Mouse (Mus musculus): ENCODE measurements at regions not wholly inside any gene's neighbourhood (a gene's known extent, or its start where the extent isn't known, plus 50 kb on each side); places are given as distances from the start of the nearest gene placed in this dataset.
"Not testable (repeated sequence)": the region's sequence is repeated elsewhere in the genome, so short reads cannot be mapped to it uniquely, and the experiment has no call there.

DNA sequence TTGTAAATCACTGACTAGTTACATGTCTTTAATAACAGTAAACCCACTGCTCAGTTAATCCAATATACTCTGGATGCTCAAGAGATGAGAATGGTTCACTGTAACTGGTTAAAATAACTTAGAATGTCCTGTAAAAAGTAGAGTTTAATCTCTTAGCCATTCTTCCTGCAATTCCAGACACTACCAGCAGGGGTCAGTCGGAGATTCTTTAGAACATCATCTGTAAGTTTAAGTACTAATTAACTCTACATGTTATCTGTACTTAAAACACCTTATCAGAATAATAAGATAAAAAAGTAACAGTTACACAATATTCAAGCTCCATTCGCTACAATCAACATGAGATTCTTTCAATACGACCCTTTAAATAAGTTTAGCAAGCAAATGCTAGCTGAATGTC lies 58.7 kb upstream of the Olig3 start:
- DNase-seq = peak in 1 of 2 experiments; percentile 38
- intact Hi-C loops (cut with DNase I) = loop anchor here (2.0 to 5.0 kb wide), 2 partner anchors 225 to 395 kb away; no protein-coding TSS in a partner anchor

DNA sequence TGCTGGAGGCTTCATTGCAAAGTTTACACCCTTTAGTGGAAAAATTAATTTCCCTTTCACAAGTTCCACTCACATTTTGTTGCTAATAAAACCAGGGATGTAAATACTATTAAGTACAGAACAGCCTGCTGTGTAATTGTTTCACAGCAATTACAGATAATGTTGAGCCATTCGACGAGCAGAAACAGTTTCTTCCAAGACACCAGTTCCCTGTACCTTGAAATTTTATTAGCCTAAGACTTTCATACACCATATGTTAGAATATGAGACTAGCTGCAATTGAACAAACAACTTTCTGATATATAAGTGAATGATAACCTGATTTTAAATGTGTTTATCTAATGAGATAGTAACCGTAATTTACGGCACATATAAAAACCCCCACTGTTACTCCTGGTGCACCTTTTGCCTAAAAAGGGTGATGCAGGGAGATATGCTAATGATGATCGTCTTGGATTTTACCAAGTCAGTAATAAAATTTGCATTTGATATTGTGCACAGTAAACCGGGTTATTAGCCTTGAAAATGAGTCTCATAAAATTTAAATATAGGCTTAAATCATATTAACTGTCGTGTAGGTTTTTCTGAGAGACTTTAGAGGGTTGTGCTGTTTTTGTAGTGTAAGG lies 60.8 kb upstream of the Olig3 start:
- no peak for DNase-seq
- intact Hi-C loops (cut with DNase I) = loop anchor here (2.0 to 5.0 kb wide), 2 partner anchors 227 to 397 kb away; no protein-coding TSS in a partner anchor

DNA sequence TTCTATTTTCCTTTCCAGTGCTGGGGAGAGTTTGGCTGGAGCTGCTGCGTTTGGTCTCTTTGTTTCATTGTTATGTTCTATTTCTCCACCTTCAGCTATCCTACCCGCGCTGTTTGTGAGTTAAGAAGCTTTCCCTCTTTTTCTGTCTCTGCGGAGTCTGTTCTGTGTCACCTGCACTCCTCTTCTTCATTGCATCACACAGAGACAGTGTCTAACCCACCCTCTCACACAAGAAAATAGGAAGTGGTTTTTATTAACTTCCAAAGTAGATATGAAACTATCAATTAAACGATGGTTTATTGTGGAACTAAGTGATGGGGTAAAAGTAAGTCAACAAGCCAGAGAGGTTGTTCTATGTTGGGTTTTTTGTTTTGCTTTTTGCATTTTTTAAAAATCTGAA lies 64.9 kb upstream of the Olig3 start:
- DNase-seq = no peak
- intact Hi-C loops (cut with DNase I) = no loop called here

DNA sequence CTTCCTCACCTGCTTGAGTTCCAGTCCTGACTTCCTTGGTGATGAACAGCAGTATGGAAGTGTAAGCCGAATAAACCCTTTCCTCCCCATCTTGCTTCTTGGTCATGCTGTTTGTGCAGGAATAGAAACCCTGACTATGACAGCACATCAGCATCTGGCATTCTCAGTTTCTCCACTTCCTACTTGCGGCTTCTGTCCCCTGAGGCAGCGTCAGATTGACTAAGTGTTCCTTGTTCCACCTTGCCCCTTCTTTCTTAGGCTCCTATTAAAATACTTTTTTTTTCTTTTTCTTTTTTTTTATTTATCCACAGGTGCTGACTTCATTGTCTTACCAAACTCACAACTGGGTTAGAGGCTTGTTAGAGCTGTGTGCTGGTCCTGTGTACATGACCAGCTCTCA lies 65.3 kb upstream of the Olig3 start:
- not testable (repeated sequence) for DNase-seq

DNA sequence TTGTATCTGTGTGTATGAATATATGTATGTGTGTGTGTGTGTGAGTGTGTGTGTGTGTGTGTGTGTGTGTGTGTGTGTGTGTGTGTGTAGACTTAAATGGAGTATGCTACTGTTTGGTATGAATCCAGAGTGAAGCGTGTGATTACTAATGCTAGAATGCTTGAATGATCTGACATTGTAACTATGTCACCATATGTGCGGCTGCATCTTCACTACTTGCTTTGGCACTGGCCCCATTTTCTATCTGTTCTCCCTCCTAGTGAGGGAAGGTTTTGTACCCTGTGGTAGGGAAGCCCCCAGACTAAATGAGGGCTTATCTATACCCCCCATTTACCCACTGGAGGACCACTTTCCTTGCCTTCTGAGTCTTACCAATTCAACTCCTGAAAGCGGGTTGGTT lies 74.2 kb upstream of the Olig3 start:
- DNase-seq = no peak

More for the DNA sequence above, 65.3 kb upstream of the Olig3 start:
- intact Hi-C loops (cut with DNase I) = not testable (repeated sequence)

DNA sequence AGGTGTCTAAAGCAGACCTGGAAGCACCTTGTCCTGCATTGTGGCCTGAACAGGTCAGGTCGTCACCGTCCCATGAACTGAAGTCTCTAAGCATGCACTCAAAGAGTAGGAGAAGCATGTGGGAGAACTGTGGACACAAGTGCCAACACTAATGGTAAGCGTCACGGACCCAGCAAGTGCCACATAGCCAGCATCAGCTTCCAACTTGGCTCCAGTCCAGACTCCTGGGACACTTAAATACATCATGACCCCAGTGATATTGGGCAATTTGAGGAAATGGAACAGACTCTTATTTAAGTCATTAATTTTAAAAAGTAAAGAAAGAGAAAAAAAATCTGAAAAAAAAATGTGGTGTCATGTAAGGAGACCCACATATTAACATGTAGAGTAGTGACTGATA lies 75.3 kb upstream of the Olig3 start:
- no peak for DNase-seq
- intact Hi-C loops (cut with DNase I) = no loop called here

More for the DNA sequence above, 74.2 kb upstream of the Olig3 start:
- intact Hi-C loops (cut with DNase I) = no loop called here

DNA sequence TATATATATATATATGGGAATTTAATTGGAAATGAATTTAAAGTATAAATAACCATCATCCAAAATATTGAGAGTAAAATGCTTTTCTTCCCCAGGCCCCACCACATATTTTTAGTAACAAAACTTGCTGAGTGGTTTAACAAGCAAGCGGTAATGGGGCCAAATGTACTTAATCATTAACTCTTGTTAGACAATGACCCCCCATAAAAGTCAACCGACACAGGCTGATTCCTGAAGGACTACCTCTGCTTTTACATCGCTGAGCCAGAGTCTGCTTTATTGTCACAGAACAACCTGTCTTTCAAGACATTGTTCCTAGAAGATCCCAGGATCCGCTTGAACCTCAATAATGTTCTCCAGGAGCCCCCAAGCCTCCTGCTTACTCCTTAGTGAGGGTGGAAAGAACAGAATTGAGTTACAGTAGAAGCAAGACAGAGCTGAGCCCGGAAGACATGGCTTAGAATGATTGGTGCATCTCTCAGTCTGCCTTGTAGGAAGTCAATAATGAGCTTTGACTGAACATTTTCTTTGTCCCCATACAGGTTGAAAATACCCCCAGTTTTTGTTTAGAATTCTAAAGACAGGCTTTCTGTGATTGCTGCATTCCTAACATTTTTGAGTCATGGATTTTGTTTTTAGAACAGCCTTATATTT lies 78.0 kb upstream of the Olig3 start:
- intact Hi-C loops (cut with DNase I) = no loop called here
- no peak for DNase-seq

DNA sequence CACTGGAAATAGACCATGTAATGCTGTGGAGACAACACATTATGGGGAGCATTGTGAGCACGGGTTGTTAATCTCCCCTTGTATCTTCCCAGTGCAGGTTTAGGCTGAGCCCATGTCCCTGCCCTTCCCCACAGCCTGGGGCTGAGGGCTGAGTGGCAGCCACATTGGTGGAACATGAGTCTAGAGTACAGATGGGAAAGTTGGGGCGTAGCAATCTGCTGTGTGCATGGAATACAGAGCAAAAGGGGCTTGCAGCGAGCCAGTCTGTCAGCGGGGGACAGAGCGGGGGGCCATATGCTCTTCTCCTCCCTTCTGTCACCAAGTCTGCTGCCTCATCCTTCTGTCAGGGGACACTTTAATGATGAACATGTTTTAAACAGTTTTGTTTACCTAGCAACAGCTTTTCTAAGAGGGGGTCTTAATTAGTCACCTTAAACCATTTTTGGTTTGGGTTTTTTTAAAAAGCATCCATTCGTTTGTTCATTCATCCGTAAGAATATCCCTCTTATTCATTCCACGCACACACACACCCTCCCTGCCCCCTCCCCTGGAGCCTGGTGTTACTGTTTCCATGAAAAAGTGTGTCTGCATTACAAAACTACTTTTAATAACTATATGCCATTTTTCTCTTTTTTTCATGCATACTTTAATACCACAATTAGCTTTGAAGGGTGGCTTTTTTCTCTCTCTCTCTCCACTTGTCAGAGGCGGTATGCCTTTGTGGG lies 79.1 kb upstream of the Olig3 start:
- intact Hi-C loops (cut with DNase I) = no loop called here
- no peak for DNase-seq

DNA sequence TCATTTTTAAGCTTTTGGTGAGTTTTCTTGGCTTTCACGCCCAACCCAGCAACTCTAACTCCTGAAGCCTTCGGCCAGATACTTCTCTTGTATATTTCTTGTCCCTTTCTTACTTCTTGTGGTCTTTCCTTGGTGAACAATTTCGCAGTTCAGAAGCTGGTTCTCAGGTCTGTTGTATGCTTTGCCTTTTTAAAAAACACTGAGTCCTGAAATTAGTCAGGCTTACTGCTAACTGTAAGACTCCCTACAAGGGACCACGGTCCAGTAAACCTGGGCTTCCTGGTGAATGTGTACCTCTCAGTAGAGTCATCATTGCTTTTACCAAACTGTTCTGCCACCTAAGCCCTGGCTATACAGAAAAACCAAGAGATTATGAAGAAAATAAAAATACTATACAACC lies 81.3 kb upstream of the Olig3 start:
- no peak for DNase-seq
- intact Hi-C loops (cut with DNase I) = no loop called here

DNA sequence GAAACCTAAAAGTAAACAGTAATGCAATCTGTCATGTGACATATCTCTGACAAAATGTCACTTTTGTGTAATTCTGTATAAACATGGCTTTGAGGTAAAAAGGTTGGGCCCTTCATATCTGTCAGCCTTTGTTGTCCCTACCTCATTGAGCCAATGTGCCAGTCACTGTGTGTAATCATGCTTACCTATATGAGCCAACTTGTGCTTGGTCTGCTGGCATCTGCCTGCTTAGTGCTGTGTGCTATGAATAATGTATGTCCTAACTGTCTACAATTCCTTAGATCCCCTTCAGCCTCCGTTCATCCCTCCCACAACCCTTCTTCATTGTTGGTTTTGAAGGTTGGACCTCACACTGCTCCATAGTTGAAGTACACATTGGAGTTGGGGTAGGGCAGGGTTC lies 86.9 kb upstream of the Olig3 start:
- no peak for DNase-seq
- intact Hi-C loops (cut with DNase I) = no loop called here

DNA sequence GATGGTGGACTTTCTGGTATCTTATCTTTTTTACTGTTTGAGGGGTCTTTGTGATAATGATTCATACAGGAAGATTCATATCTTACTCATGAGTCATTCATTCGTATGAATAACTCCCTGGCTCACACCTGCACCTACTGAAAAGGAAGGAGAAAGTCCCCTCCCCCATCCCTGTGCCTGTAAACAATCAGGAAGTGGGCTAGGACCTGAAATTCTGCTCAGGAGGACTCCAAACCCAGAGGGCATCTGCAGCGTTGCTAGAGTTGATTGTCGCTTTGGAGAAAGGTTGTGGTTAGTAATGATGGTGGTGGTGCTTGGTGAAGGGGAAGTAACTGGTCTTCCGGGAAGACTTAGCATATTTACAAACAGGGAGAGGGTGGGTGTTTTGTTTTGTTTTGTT lies 88.3 kb upstream of the Olig3 start:
- intact Hi-C loops (cut with DNase I) = no loop called here

DNA sequence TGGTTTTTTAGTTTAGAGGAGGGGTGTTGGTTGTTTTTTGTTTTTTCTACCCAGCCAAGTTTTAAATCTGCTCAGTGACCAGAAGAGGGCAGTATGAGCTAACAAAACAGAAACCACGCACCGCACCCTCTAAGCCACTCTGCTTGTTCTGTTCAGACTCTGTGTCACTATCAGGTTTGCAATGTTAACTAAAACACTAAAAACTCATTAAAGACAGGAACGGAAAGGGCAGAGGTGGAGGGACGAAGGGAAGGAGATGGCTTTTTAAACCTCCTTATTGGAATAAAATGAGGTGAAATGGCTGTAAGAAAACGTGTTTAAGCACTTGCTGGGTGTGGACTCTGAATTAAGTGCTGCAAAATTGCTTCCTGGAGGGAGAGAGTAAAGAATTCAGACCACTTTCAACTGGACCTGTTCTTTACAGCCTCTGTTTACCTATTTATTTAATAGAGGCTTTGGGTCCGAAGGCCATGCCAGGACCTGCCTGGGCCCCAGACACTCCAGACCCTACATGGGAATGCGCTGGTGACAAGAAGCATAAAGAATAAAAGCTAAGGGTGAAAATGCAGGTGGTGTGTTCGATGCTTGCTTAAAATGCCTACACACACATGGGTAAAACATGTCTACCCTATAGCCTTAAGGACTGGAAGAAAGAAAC lies 116.1 kb upstream of the Olig3 start:
- DNase-seq = peak; percentile 23 to 38
- intact Hi-C loops (cut with DNase I) = loop anchor here (1.0 to 5.0 kb wide), 4 partner anchors 278 to 652 kb away; no protein-coding TSS in a partner anchor

More for the DNA sequence above, 88.3 kb upstream of the Olig3 start:
- no peak for DNase-seq

DNA sequence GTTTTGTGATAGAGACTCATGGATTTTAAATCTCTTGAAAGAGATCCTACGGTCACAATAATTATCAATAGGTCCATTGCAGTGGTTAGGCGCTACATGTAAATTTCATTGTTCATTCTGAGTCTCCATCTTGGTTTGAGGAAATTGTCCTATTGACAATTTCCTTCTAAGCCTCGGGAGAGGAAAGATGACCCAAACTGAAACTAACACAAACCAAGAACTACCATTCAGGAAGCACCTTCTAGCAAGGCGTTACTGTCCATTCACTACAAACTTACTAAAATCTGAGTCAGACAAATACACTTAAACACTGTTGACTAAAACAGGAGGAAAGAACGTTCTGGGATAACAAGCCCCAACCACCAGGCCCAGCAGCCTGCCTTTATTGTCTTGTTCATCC lies 140.1 kb upstream of the Olig3 start:
- DNase-seq = no peak
- intact Hi-C loops (cut with DNase I) = no loop called here

DNA sequence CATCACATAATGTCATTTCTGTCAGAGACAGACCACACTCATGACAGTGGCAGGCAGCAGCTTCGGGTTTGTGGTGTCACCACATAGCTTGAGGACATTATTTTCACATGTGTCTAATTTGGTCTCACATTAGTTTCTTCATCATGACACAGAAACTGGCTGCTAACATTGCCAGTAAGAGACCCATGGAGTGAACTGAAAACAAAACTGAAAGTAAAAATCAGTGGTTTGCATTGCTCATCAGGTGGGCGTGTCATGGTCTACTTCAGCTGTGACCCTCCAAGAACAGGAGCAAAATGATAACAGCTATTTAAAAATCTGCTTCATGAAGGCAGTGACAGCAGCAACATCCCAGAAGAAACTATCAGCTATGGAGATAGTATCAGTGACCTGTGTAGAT lies 146.6 kb upstream of the Olig3 start:
- intact Hi-C loops (cut with DNase I) = no loop called here
- no peak for DNase-seq

DNA sequence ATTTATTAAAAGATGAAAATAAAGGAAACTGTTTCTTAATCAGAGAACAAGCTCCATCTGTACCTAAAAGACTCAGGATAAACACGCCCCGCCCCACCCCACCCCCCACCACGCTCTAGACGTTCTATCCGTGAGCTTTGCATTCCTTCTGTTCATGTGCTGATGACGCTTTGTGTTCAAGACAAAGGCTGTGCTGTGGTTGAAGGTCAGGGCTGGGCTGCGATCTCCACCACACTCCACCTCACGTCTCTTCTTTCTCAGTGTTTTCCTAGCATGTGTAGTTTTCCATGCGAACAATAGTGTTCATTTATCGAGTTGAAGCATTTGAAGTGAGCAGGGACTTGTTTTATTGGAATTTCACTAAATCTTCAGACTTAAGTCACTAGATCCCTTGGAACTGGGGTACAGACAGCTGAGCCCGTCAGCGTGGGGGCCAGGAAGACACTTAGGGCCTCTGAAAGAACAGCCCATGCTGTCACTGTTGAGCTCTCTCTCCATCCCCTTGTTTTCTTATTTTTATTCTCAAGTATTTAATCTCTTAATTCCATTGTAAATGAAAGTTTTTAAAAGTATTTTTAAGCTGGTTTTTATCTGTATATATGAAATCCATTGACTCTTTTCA lies 148.1 kb upstream of the Olig3 start:
- intact Hi-C loops (cut with DNase I) = no loop called here
- no peak for DNase-seq

DNA sequence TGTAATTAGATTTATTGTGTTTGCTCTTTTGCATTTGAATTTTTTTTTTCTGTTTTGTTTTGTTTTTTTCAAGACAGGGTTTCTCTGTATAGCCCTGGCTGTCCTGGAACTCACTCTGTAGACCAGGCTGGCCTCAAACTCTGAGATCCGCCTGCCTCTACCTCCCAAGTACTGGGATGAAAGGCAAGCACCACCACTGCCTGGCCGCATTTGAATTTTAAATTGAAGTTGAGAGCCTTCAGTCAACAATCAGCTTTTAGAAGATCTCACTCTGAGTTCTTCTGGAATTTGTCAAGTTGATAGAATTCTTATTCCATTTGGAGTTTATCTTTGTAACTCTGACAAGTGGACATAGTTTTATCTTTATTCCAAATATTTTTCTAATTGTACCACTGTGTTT lies 148.8 kb upstream of the Olig3 start:
- no peak for DNase-seq
- intact Hi-C loops (cut with DNase I) = no loop called here

DNA sequence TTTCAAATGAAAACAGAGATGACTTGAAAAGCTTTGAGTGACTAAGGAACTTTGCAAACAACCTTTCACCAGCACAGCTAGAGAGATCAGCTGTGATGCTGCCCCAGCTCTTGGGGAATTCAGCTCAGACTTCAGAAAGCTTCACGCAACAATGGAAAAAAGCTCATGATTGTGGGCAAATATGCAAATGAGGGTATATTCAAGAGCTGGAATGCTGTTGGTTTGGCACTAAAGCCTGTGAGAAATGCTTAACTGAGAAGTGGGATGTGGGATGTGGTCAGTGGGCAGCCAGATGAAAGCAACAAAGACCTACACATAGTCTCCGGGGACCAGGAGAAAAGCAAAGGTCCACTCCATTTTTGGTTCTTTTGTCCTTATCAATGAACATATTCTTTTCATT lies 156.0 kb upstream of the Olig3 start:
- no peak for DNase-seq
- intact Hi-C loops (cut with DNase I) = no loop called here

DNA sequence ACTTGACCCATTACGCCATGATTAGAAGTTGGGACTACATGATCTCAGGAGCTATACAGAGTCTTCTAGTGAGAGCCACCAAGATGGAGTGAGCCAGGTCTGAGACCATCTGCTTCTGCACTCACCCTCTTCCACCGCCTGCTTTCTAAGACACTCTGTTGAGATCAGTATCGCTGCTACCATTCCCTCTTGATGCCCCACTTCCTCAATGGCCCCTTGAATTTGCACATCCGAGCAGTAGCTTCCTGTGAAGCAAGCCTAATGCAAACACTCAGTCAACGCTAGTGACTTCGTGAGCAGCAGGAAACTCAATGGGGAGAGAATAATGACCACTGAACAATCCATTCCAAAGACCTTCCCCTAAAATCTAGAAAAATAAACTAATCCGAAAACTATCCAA lies 160.7 kb upstream of the Olig3 start:
- no peak for DNase-seq

DNA sequence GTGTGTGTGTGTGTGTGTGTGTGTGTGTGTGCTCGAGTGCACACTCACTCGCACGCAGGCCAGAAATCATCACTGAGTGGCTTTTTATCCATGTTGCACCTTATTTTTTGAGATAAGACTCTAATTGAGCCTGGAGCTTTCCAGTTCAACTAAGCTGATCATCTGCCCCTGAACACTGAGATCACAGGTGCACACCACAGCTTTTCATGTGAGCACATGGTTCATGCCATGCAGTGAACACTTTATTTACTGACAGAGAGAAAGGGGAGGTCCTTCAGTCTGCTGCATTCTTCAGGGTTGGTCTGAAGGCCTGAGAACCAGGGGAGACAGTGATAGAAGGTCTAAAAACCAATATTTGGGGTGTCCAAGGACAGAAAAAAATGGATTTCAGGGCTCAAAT lies 161.7 kb upstream of the Olig3 start:
- intact Hi-C loops (cut with DNase I) = no loop called here
- DNase-seq = no peak

More for the DNA sequence above, 160.7 kb upstream of the Olig3 start:
- intact Hi-C loops (cut with DNase I) = no loop called here

DNA sequence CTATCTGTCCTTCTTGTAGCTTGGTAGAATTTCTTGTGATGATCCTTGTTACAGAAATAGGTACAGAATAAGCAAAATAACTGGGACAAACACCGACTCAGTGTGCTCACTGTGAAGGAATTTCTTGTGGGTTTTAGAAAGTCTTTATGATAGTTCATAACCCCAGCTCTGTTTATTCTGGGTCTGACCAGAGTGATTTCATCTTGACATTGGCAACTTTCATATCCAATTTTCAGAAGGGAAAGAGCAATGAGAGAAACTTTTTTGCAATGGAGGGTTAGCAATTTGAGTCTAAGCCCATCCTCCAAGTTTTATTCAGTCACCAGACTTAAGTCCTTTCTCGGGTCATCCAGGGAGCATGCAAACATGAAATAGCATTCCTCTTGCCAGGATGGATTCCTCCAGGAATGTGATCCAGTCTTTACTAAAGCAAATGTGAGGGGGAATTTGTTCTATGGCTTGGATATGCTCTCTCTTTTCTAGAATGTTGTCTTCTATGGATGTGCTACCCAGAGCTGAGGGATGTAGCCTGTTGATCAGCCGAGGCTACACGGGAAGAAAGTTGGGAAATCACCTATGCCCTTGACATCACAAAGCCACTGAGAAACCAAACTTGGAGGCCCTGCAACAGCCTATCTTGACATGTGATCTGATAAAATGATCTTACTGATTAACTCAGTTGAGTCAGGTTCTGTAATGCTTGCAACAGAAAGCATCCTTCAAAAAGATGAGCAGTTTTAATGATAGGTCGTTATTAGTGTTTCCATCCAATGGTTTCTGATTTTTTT lies 163.2 kb upstream of the Olig3 start:
- intact Hi-C loops (cut with DNase I) = no loop called here

More for the DNA sequence above, 163.2 kb upstream of the Olig3 start:
- DNase-seq = no peak

All from heart, postnatal 36 days (tissue).